Mouse (Mus musculus): ENCODE measurements around the gene Gpr107. TPM values are rescaled to one million over a fixed set of nuclear protein-coding genes. Genes with fewer than 3 reads are reported as not detected.
A peak's percentile ranks its signal among the peaks of the same experiment; 100 is the strongest.

Gpr107 gene
- polyA plus RNA-seq, 1 experiment = 28.7 TPM

- H3K27me3 ChIP-seq (ENCODE audit: control insufficient read depth, insufficient read depth, insufficient read length) = no peaks in the 10 kb centered on the region
- no peak for TF ChIP-seq MYOG (IDR thresholded peaks at IDR 0.05; ENCODE audit: control insufficient read depth, extremely low read depth, insufficient read length)
- no peak for TF ChIP-seq MYOD1 (IDR thresholded peaks at IDR 0.05; ENCODE audit: control insufficient read depth, insufficient read length, low read depth)
- TF ChIP-seq MAX (IDR thresholded peaks at IDR 0.05) = no peak
- TF ChIP-seq FOSL1 (IDR thresholded peaks at IDR 0.05; ENCODE audit: insufficient read depth, low read length, poor library complexity, severe bottlenecking) = no peak
- TF ChIP-seq CEBPB (IDR thresholded peaks at IDR 0.05; ENCODE audit: low read depth) = no peak
- TF ChIP-seq USF1 (IDR thresholded peaks at IDR 0.05; ENCODE audit: low read depth) = no peak
- no peak for TF ChIP-seq CTCF (IDR thresholded peaks at IDR 0.05; ENCODE audit: control insufficient read depth, insufficient read depth, insufficient read length)
- no peak overlapping the region for H3K4me3 ChIP-seq (ENCODE audit: insufficient read depth, poor library complexity, severe bottlenecking)
- H3K36me3 ChIP-seq (ENCODE audit: control insufficient read depth, insufficient read depth) = no peaks in the 10 kb centered on the region
- H3ac ChIP-seq (ENCODE audit: control insufficient read depth, insufficient read length, low read depth) = no peak overlapping the region
- H3K79me3 ChIP-seq (ENCODE audit: low read depth) = peaks cover 28% of the 10 kb centered on the region
- peaks cover 82% of the 10 kb centered on the region for H3K79me2 ChIP-seq (ENCODE audit: control insufficient read depth, insufficient read depth)
These were observed 15.8 kb upstream of the Gpr107 start for GRCm38 (mm10) chr2:31136338-31136737.

- peaks cover 78% of the 10 kb centered on the region for H3K79me2 ChIP-seq (ENCODE audit: control insufficient read depth, insufficient read depth)
- H3K79me3 ChIP-seq (ENCODE audit: low read depth) = peaks cover 26% of the 10 kb centered on the region
- no peak overlapping the region for H3ac ChIP-seq (ENCODE audit: control insufficient read depth, insufficient read length, low read depth)
- TF ChIP-seq MYOD1 (IDR thresholded peaks at IDR 0.05; ENCODE audit: control insufficient read depth, insufficient read length, low read depth) (no peak), MAX (IDR thresholded peaks at IDR 0.05) (no peak)
- H3K4me3 ChIP-seq (ENCODE audit: insufficient read depth, poor library complexity, severe bottlenecking) = no peak overlapping the region
- no peaks in the 10 kb centered on the region for H3K36me3 ChIP-seq (ENCODE audit: control insufficient read depth, insufficient read depth)
- no peaks in the 10 kb centered on the region for H3K27me3 ChIP-seq (ENCODE audit: control insufficient read depth, insufficient read depth, insufficient read length)
These were observed 15.0 kb upstream of the Gpr107 start for GRCm38 (mm10) chr2:31137018-31137590.

GRCm38 (mm10) chr2:31139174-31139632, 12.9 kb upstream of the Gpr107 start:
- H3ac ChIP-seq (ENCODE audit: control insufficient read depth, insufficient read length, low read depth) = no peak overlapping the region
- H3K79me2 ChIP-seq (ENCODE audit: control insufficient read depth, insufficient read depth) = peaks cover 64% of the 10 kb centered on the region
- no peaks in the 10 kb centered on the region for H3K27me3 ChIP-seq (ENCODE audit: control insufficient read depth, insufficient read depth, insufficient read length)
- H3K4me3 ChIP-seq (ENCODE audit: insufficient read depth, poor library complexity, severe bottlenecking) = no peak overlapping the region
- H3K36me3 ChIP-seq (ENCODE audit: control insufficient read depth, insufficient read depth) = no peaks in the 10 kb centered on the region
- no peak for TF ChIP-seq MAX (IDR thresholded peaks at IDR 0.05)
- TF ChIP-seq CTCF (IDR thresholded peaks at IDR 0.05; ENCODE audit: control insufficient read depth, insufficient read depth, insufficient read length) = no peak
- TF ChIP-seq USF1 (IDR thresholded peaks at IDR 0.05; ENCODE audit: low read depth) = no peak
- TF ChIP-seq MYOG (IDR thresholded peaks at IDR 0.05; ENCODE audit: control insufficient read depth, extremely low read depth, insufficient read length) = no peak
- TF ChIP-seq CEBPB (IDR thresholded peaks at IDR 0.05; ENCODE audit: low read depth) = no peak
- no peak for TF ChIP-seq MYOD1 (IDR thresholded peaks at IDR 0.05; ENCODE audit: control insufficient read depth, insufficient read length, low read depth)
- TF ChIP-seq FOSL1 (IDR thresholded peaks at IDR 0.05; ENCODE audit: insufficient read depth, low read length, poor library complexity, severe bottlenecking) = no peak
- peaks cover 19% of the 10 kb centered on the region for H3K79me3 ChIP-seq (ENCODE audit: low read depth)

- Histone ChIP-seq H3ac (ENCODE audit: control insufficient read depth, insufficient read length, low read depth) (no peak overlapping the region), H3K79me3 (ENCODE audit: low read depth) (peaks cover 19% of the 10 kb centered on the region), H3K27me3 (ENCODE audit: control insufficient read depth, insufficient read depth, insufficient read length) (no peaks in the 10 kb centered on the region), H3K4me3 (ENCODE audit: insufficient read depth, poor library complexity, severe bottlenecking) (no peak overlapping the region), H3K79me2 (ENCODE audit: control insufficient read depth, insufficient read depth) (peaks cover 60% of the 10 kb centered on the region), H3K36me3 (ENCODE audit: control insufficient read depth, insufficient read depth) (no peaks in the 10 kb centered on the region)
- no peak for TF ChIP-seq FOSL1 (IDR thresholded peaks at IDR 0.05; ENCODE audit: insufficient read depth, low read length, poor library complexity, severe bottlenecking)
- TF ChIP-seq MYOD1 (IDR thresholded peaks at IDR 0.05; ENCODE audit: control insufficient read depth, insufficient read length, low read depth) = no peak
- no peak for TF ChIP-seq MAX (IDR thresholded peaks at IDR 0.05)
- no peak for TF ChIP-seq CTCF (IDR thresholded peaks at IDR 0.05; ENCODE audit: control insufficient read depth, insufficient read depth, insufficient read length)
- TF ChIP-seq USF1 (IDR thresholded peaks at IDR 0.05; ENCODE audit: low read depth) = no peak
- TF ChIP-seq CEBPB (IDR thresholded peaks at IDR 0.05; ENCODE audit: low read depth) = no peak
- no peak for TF ChIP-seq MYOG (IDR thresholded peaks at IDR 0.05; ENCODE audit: control insufficient read depth, extremely low read depth, insufficient read length)
These were observed 11.9 kb upstream of the Gpr107 start for GRCm38 (mm10) chr2:31139991-31140771.

- no peak for TF ChIP-seq MAX (IDR thresholded peaks at IDR 0.05)
- no peak for TF ChIP-seq CTCF (IDR thresholded peaks at IDR 0.05; ENCODE audit: control insufficient read depth, insufficient read depth, insufficient read length)
- TF ChIP-seq MYOD1 (IDR thresholded peaks at IDR 0.05; ENCODE audit: control insufficient read depth, insufficient read length, low read depth) = no peak
- no peak for TF ChIP-seq FOSL1 (IDR thresholded peaks at IDR 0.05; ENCODE audit: insufficient read depth, low read length, poor library complexity, severe bottlenecking)
- no peak for TF ChIP-seq CEBPB (IDR thresholded peaks at IDR 0.05; ENCODE audit: low read depth)
- no peak for TF ChIP-seq MYOG (IDR thresholded peaks at IDR 0.05; ENCODE audit: control insufficient read depth, extremely low read depth, insufficient read length)
- no peak for TF ChIP-seq USF1 (IDR thresholded peaks at IDR 0.05; ENCODE audit: low read depth)
- no peaks in the 10 kb centered on the region for H3K36me3 ChIP-seq (ENCODE audit: control insufficient read depth, insufficient read depth)
- peak overlapping the region; percentile 91 for H3ac ChIP-seq (ENCODE audit: control insufficient read depth, insufficient read length, low read depth)
- peak overlapping the region; percentile 56 for H3K4me3 ChIP-seq (ENCODE audit: insufficient read depth, poor library complexity, severe bottlenecking)
- H3K79me3 ChIP-seq (ENCODE audit: low read depth) = peaks cover 19% of the 10 kb centered on the region
- H3K79me2 ChIP-seq (ENCODE audit: control insufficient read depth, insufficient read depth) = peaks cover 54% of the 10 kb centered on the region
- no peaks in the 10 kb centered on the region for H3K27me3 ChIP-seq (ENCODE audit: control insufficient read depth, insufficient read depth, insufficient read length)
These were observed 11.4 kb upstream of the Gpr107 start for GRCm38 (mm10) chr2:31140772-31141073.

All from C2C12 (cell line).